Mouse (Mus musculus): ENCODE measurements around the gene Msh6. TPM values are rescaled to one million over a fixed set of nuclear protein-coding genes. Genes with fewer than 3 reads are reported as not detected.
A peak's percentile ranks its signal among the peaks of the same experiment; 100 is the strongest.
"Not testable (repeated sequence)": the region's sequence is repeated elsewhere in the genome, so short reads cannot be mapped to it uniquely, and the experiment has no call there.

Msh6 gene
- total and polyA plus RNA-seq, 2 experiments from 2014 or later, result 17.6 to 21.9 TPM

- no peak for TF ChIP-seq CTCF (IDR thresholded peaks at IDR 0.05)
- no peak overlapping the region for H3K9ac ChIP-seq (replicated peaks; ENCODE audit: low read length, poor library complexity, severe bottlenecking)
- no peak for ATAC-seq (ENCODE audit: low FRiP score)
- no peaks in the 10 kb centered on the region for H3K27me3 ChIP-seq (ENCODE audit: insufficient read depth, low read length)
- H3K4me1 ChIP-seq (ENCODE audit: insufficient read depth, low read length), result no peaks in the 10 kb centered on the region; the same call in 1 of the 2 replicates
- H3K4me3 ChIP-seq (ENCODE audit: low read depth, low read length), result no peak overlapping the region
- no peak overlapping the region for H3K27ac ChIP-seq (ENCODE audit: low read depth, low read length)
- no peak overlapping the region for H3K4me2 ChIP-seq (ENCODE audit: low read depth, low read length, poor library complexity, severe bottlenecking)
- 86% methylated on average over 5 of the region's 5 CpGs for WGBS
- DNase-seq (ENCODE audit: low spot score), result no peak
- H3K9me3 ChIP-seq (ENCODE audit: low read length), result no peaks in the 10 kb centered on the region
- H3K36me3 ChIP-seq (ENCODE audit: insufficient read depth, low read length), result no peaks in the 10 kb centered on the region
These were observed 2.0 kb upstream of the Msh6 start for GRCm38 (mm10) chr17:87972856-87973255.

- no peak for TF ChIP-seq CTCF (IDR thresholded peaks at IDR 0.05)
- H3K36me3 ChIP-seq (ENCODE audit: insufficient read depth, low read length), result no peaks in the 10 kb centered on the region
- ATAC-seq (ENCODE audit: low FRiP score) (no peak), DNase-seq (ENCODE audit: low spot score) (no peak)
- 74% methylated on average over 10 of the region's 10 CpGs for WGBS
- no peaks in the 10 kb centered on the region for H3K9me3 ChIP-seq (ENCODE audit: low read length)
- H3K4me3 ChIP-seq (ENCODE audit: low read depth, low read length), result no peak overlapping the region
- H3K27ac ChIP-seq (ENCODE audit: low read depth, low read length), result no peak overlapping the region
- H3K4me1 ChIP-seq (ENCODE audit: insufficient read depth, low read length), result no peaks in the 10 kb centered on the region; the same call in 1 of the 2 replicates
- H3K27me3 ChIP-seq (ENCODE audit: insufficient read depth, low read length), result no peaks in the 10 kb centered on the region
- no peak overlapping the region for H3K4me2 ChIP-seq (ENCODE audit: low read depth, low read length, poor library complexity, severe bottlenecking)
- no peak overlapping the region for H3K9ac ChIP-seq (replicated peaks; ENCODE audit: low read length, poor library complexity, severe bottlenecking)
These were observed 1.3 kb upstream of the Msh6 start for GRCm38 (mm10) chr17:87973261-87974167.

- no peaks in the 10 kb centered on the region for H3K36me3 ChIP-seq (ENCODE audit: insufficient read depth, low read length)
- ATAC-seq (ENCODE audit: low FRiP score) (peak; percentile 63), DNase-seq (ENCODE audit: low spot score) (no peak)
- H3K27ac ChIP-seq (ENCODE audit: low read depth, low read length), result peak overlapping the region; percentile 79
- H3K4me3 ChIP-seq (ENCODE audit: low read depth, low read length), result peak overlapping the region; percentile 99
- WGBS, result under 1% methylated on average over 49 of the region's 68 CpGs
- no peaks in the 10 kb centered on the region; the same call in 1 of the 2 replicates for H3K4me1 ChIP-seq (ENCODE audit: insufficient read depth, low read length)
- no peaks in the 10 kb centered on the region for H3K9me3 ChIP-seq (ENCODE audit: low read length)
- peak overlapping the region; percentile 93 for H3K4me2 ChIP-seq (ENCODE audit: low read depth, low read length, poor library complexity, severe bottlenecking)
- no peak for TF ChIP-seq CTCF (IDR thresholded peaks at IDR 0.05)
- no peaks in the 10 kb centered on the region for H3K27me3 ChIP-seq (ENCODE audit: insufficient read depth, low read length)
- H3K9ac ChIP-seq (replicated peaks; ENCODE audit: low read length, poor library complexity, severe bottlenecking), result peak overlapping the region; percentile 89
These were observed 479 bp downstream of the Msh6 start for GRCm38 (mm10) chr17:87975229-87975853.

GRCm38 (mm10) chr17:87976154-87976806 is 1.4 kb downstream of the Msh6 start:
- no peaks in the 10 kb centered on the region for H3K9me3 ChIP-seq (ENCODE audit: low read length)
- no peaks in the 10 kb centered on the region for H3K36me3 ChIP-seq (ENCODE audit: insufficient read depth, low read length)
- H3K4me1 ChIP-seq (ENCODE audit: insufficient read depth, low read length), result no peaks in the 10 kb centered on the region; the same call in 1 of the 2 replicates
- ATAC-seq (ENCODE audit: low FRiP score), result no peak
- H3K9ac ChIP-seq (replicated peaks; ENCODE audit: low read length, poor library complexity, severe bottlenecking), result peak overlapping the region; percentile 89; the same call in 1 of the 2 replicates
- peak overlapping the region; percentile 93 for H3K4me2 ChIP-seq (ENCODE audit: low read depth, low read length, poor library complexity, severe bottlenecking)
- peak overlapping the region; percentile 99 for H3K4me3 ChIP-seq (ENCODE audit: low read depth, low read length)
- DNase-seq (ENCODE audit: low spot score), result no peak
- H3K27ac ChIP-seq (ENCODE audit: low read depth, low read length), result no peak overlapping the region
- TF ChIP-seq CTCF (IDR thresholded peaks at IDR 0.05), result no peak
- WGBS, result 73% methylated on average over 9 of the region's 9 CpGs
- H3K27me3 ChIP-seq (ENCODE audit: insufficient read depth, low read length), result no peaks in the 10 kb centered on the region

GRCm38 (mm10) chr17:87976927-87977326 is 2.1 kb downstream of the Msh6 start:
- not testable (repeated sequence) for DNase-seq (ENCODE audit: low spot score); ATAC-seq (ENCODE audit: low FRiP score)
- 91% methylated on average over 4 of the region's 4 CpGs for WGBS

GRCm38 (mm10) chr17:87979696-87980095 is 4.8 kb downstream of the Msh6 start:
- not testable (repeated sequence) for H3K4me2 ChIP-seq (ENCODE audit: low read depth, low read length, poor library complexity, severe bottlenecking); H3K4me3 ChIP-seq (ENCODE audit: low read depth, low read length); H3K27me3 ChIP-seq (ENCODE audit: insufficient read depth, low read length); H3K9ac ChIP-seq (replicated peaks; ENCODE audit: low read length, poor library complexity, severe bottlenecking); H3K36me3 ChIP-seq (ENCODE audit: insufficient read depth, low read length); H3K27ac ChIP-seq (ENCODE audit: low read depth, low read length); ATAC-seq (ENCODE audit: low FRiP score); H3K9me3 ChIP-seq (ENCODE audit: low read length); H3K4me1 ChIP-seq (ENCODE audit: insufficient read depth, low read length); DNase-seq (ENCODE audit: low spot score)
- 91% methylated on average over 1 of the region's 1 CpGs for WGBS

More at GRCm38 (mm10) chr17:87976927-87977326, 2.1 kb downstream of the Msh6 start:
- H3K27me3 ChIP-seq (ENCODE audit: insufficient read depth, low read length); H3K4me1 ChIP-seq (ENCODE audit: insufficient read depth, low read length); H3K9ac ChIP-seq (replicated peaks; ENCODE audit: low read length, poor library complexity, severe bottlenecking); H3K4me3 ChIP-seq (ENCODE audit: low read depth, low read length); H3K4me2 ChIP-seq (ENCODE audit: low read depth, low read length, poor library complexity, severe bottlenecking); H3K9me3 ChIP-seq (ENCODE audit: low read length); H3K27ac ChIP-seq (ENCODE audit: low read depth, low read length); H3K36me3 ChIP-seq (ENCODE audit: insufficient read depth, low read length): not testable (repeated sequence)
